Mouse (Mus musculus) hindbrain, embryonic 13.5 days (tissue): ENCODE measurements at regions not wholly inside any gene's neighbourhood (a gene's known extent, or its start where the extent isn't known, plus 50 kb on each side); places are given as distances from the start of the nearest gene placed in this dataset.

Experiments used
- ATAC-seq: fragments of 200-750 bp; cut with Nextera tagmentation; 2 replicates; pipeline ENCODE4 v1.8.0; 2017; ENCODE audit warnings: moderate TSS enrichment; ENCODE audit not compliant: low FRiP score
- H3K27ac ChIP-seq: fragments of 300-500 bp; sonication (generic); 2 replicates; pipeline ENCODE4 v1.5.1; 2015; ENCODE audit warnings: inconsistent platforms, mild to moderate bottlenecking, moderate library complexity
- H3K27me3 ChIP-seq: fragments of 300-500 bp; sonication (generic); 2 replicates; pipeline ENCODE4 v1.6.1; 2015; ENCODE audit warnings: mild to moderate bottlenecking, inconsistent platforms
- H3K36me3 ChIP-seq: fragments of 300-500 bp; sonication (generic); 2 replicates; pipeline ENCODE4 v1.6.1; 2015; ENCODE audit warnings: mild to moderate bottlenecking, inconsistent platforms
- H3K4me1 ChIP-seq: fragments of 300-500 bp; sonication (generic); replicated peaks from 2 replicates; pipeline ENCODE4 v1.6.1; 2015; ENCODE audit warnings: inconsistent platforms
- H3K4me2 ChIP-seq: fragments of 300-500 bp; sonication (generic); 2 replicates; pipeline ENCODE4 v1.6.1; 2015; ENCODE audit warnings: inconsistent platforms, mild to moderate bottlenecking, moderate library complexity
- H3K4me3 ChIP-seq: fragments of 300-500 bp; sonication (generic); 2 replicates; pipeline ENCODE4 v1.5.1; 2015; ENCODE audit warnings: mild to moderate bottlenecking, inconsistent platforms
- H3K9ac ChIP-seq: fragments of 300-500 bp; sonication (generic); 2 replicates; pipeline ENCODE4 v1.6.1; 2015; ENCODE audit warnings: mild to moderate bottlenecking, inconsistent platforms
- H3K9me3 ChIP-seq: fragments of 300-500 bp; sonication (generic); 2 replicates; pipeline ENCODE4 v1.6.1; 2016; ENCODE audit warnings: inconsistent platforms
- WGBS: fragments of 180-500 bp; shearing (Covaris S2); methylation state at CpG from one replicate; pipeline ENCODE4 v1.1.7; 2015; 5-methylcytosine and 5-hydroxymethylcytosine counted together

DNA sequence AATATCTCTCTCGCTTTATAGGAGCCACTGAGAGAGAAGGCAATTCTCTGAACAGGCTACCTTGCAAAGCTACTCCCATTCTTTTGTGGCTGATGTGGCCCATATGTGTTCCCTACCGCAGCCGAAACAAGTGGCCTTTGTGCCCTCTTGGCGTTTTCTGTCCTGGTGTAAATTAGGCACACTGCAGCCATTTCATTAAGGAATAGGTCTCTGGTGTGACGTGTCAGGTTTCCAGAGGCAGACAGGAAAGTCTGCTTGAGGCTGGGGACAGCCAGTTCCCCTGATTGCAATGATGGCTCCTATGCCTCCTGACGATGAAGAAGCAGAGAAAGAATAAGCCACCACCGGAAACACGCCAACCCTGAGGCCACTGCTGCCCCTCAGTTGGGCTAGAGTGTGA is 59.3 kb upstream of the Bcor start:
- WGBS, result 55% methylated on average over 8 of the region's 8 CpGs
- no peak overlapping the region for H3K4me2 ChIP-seq
- no peaks in the 10 kb centered on the region for H3K36me3 ChIP-seq
- no peak overlapping the region for H3K9ac ChIP-seq
- H3K27ac ChIP-seq, result no peak overlapping the region
- no peak for ATAC-seq
- no peaks in the 10 kb centered on the region for H3K9me3 ChIP-seq
- no peak overlapping the region for H3K4me3 ChIP-seq
- peaks cover 3% of the 10 kb centered on the region; the same call in 1 of the 2 replicates for H3K27me3 ChIP-seq
- H3K4me1 ChIP-seq, result no peaks in the 10 kb centered on the region; the same call in 1 of the 2 replicates

DNA sequence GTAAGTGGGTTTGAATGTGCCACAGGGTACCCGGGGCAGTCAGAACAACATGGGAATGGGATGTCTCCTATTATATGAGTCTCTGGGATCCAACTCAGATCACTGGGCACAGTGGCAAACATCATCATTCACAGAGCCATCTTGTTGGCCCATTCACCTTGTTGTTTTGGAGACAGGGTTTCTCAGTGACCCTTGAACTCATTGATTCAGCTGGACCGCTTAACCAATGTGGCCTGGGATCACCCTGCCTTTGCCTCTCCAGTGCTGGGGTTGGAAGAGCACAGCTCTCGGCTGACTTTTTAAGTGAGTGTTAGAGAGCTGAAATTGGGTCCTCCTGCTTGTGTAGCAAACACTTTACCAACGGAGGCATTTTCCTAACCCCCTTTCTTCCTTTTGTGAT is 64.2 kb upstream of the Bcor start:
- ATAC-seq, result no peak
- WGBS, result 64% methylated on average over 4 of the region's 4 CpGs
- peaks cover 13% of the 10 kb centered on the region; the same call in 1 of the 2 replicates for H3K4me1 ChIP-seq
- H3K4me3 ChIP-seq, result no peak overlapping the region
- no peak overlapping the region for H3K4me2 ChIP-seq
- no peaks in the 10 kb centered on the region for H3K9me3 ChIP-seq
- H3K36me3 ChIP-seq, result no peaks in the 10 kb centered on the region
- no peak overlapping the region for H3K9ac ChIP-seq
- H3K27me3 ChIP-seq, result peaks cover 9% of the 10 kb centered on the region; the same call in 1 of the 2 replicates
- H3K27ac ChIP-seq, result no peak overlapping the region

DNA sequence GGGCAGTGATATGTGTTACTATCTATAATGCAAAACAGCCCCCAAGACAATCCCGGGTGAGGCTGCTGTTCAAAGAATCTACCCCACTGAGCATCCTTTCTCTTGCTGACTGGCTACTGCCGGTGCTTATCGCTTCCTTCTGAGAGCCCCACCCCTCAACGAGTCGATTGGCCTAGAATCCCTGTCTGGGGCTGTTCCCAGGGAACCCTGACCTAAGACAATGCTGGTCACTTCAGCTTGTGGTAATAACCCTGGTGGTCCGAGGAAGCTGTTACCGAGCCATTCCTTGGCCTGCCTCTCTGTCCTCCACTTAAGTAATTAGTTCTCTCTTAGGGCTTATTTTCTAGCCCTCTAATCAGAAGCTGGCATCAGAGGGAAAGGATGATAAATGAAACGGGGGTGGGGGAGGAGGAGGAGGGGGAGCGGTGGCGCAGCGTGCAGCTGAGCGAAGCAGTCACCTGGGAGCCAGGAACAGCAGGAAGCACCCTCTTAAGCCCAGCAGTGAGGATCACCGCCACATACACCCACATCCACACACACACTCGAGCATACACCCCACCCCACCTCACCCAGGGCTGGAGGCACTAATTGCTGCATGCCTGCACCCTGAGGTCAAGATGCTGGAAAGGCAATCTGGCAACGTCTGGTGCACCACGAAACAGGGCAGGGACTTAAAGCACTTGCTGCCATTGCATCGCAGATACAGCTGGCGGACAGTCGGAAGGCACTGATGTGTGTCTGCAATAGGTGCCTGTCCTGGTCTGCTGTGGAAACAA is 65.1 kb upstream of the Bcor start:
- WGBS, result 15% methylated on average over 19 of the region's 19 CpGs
- ATAC-seq, result peak; percentile 83
- H3K9ac ChIP-seq, result peak overlapping the region; percentile 51; the same call in 1 of the 2 replicates
- no peaks in the 10 kb centered on the region for H3K9me3 ChIP-seq
- H3K36me3 ChIP-seq, result no peaks in the 10 kb centered on the region
- peak overlapping the region; percentile 44 for H3K4me2 ChIP-seq
- 0 out of 2 replicates have a peak, but pooled peaks cover 6% of the 10 kb centered on the region for H3K27me3 ChIP-seq
- peaks cover 13% of the 10 kb centered on the region; the same call in 1 of the 2 replicates for H3K4me1 ChIP-seq
- H3K4me3 ChIP-seq, result peak overlapping the region; percentile 17; the same call in 1 of the 2 replicates
- peak overlapping the region; percentile 73 for H3K27ac ChIP-seq

DNA sequence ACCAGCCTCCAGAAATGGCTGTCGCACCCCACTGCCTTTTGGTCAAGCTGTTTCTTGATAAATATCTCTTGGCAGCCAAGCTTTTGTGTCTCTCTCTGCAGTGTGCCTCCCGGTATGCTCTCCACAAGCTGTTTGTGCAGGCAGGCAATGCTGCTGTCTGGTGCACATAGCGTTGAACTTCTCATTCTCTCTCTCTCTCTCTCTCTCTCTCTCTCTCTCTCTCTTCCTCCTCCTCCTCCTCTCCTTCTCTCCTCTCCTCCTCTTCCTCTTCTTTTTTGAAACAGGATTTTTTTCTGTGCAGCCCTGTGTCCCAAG is 65.7 kb upstream of the Bcor start:
- Histone ChIP-seq H3K36me3 (no peaks in the 10 kb centered on the region), H3K27me3 (0 out of 2 replicates have a peak, but pooled peaks cover 6% of the 10 kb centered on the region), H3K4me1 (peaks cover 13% of the 10 kb centered on the region; the same call in 1 of the 2 replicates), H3K4me3 (peak overlapping the region; percentile 17; the same call in 1 of the 2 replicates), H3K27ac (peak overlapping the region; percentile 73), H3K9ac (peak overlapping the region; percentile 51; the same call in 1 of the 2 replicates), H3K4me2 (peak overlapping the region; percentile 44), H3K9me3 (no peaks in the 10 kb centered on the region)
- 0 out of 2 replicates have a peak, but pooled peaks have one; percentile 17 for ATAC-seq
- 2% methylated on average over 3 of the region's 3 CpGs for WGBS

DNA sequence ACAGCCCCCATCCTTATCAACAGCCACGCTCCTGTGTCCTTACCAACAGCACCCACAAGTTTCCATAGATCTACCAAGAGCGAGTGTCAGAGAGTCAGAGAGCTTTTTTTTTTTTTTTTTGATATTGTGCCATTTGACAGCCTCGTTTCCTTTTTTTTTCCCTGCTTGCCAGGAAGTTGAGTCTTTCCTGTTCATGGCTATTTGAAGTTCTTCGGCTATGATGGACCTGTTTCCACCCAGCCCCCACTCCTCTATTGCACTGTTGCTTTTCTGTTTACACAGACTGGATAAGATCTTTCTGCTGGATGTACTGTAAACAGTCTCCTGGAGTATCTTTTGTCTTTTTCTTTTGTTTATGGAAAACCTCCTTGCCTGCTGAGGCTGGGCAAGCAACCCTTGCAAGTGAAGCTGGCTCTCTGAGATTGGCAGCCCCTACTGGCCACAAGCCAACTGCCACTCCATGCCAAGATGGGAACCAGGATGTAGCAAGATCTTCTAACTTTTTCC is 80.4 kb upstream of the Bcor start:
- ATAC-seq, result no peak
- H3K27ac ChIP-seq, result no peak overlapping the region
- no peaks in the 10 kb centered on the region for H3K27me3 ChIP-seq
- H3K4me3 ChIP-seq, result no peak overlapping the region
- 56% methylated on average over 4 of the region's 4 CpGs for WGBS
- H3K4me2 ChIP-seq, result no peak overlapping the region
- no peaks in the 10 kb centered on the region for H3K9me3 ChIP-seq
- no peaks in the 10 kb centered on the region for H3K36me3 ChIP-seq
- no peaks in the 10 kb centered on the region for H3K4me1 ChIP-seq
- H3K9ac ChIP-seq, result no peak overlapping the region

DNA sequence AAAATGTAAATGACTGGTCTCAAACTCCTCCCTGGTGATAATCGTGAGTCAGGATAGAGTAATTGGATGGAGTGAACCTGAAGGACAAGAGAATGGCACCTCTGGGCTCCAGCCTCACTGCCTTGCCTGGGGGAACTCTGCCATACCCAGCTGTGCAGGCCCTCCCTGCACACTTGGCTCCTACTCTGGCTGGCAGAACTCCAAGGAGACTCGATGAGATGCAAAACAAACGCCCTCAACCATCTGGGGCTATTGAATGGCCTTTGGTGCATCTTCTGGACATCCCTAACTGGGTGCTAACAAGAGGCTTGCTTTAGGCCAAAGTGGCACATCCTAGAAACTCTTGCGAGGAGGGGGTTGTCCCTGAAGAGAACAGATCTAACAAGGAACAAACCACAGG is 81.6 kb upstream of the Bcor start:
- Histone ChIP-seq H3K4me2 (no peak overlapping the region), H3K9ac (no peak overlapping the region), H3K27ac (no peak overlapping the region), H3K4me3 (no peak overlapping the region), H3K36me3 (no peaks in the 10 kb centered on the region), H3K27me3 (no peaks in the 10 kb centered on the region), H3K4me1 (no peaks in the 10 kb centered on the region), H3K9me3 (no peaks in the 10 kb centered on the region)
- WGBS, result 59% methylated on average over 4 of the region's 4 CpGs
- no peak for ATAC-seq

DNA sequence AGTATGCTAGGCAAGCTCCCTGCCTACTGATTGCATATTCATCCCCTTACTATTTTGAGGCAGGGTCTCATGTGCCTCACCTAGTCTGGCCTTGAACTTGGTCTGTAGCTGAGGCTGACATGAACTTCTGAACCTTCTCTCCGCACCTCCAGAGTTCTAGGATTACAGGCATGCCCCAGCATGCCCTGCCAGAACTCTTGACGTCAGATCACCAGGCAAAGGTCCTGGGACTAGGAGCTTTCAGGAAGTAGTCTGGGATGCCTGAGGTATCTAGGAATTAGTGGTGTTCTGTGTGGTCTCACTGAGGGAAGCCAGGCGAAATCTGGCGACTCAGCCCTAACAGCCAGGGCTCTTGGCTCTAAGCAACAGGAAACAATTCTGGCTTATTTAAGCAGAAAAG is 88.9 kb upstream of the Bcor start:
- H3K4me1 ChIP-seq, result no peaks in the 10 kb centered on the region; the same call in 1 of the 2 replicates

DNA sequence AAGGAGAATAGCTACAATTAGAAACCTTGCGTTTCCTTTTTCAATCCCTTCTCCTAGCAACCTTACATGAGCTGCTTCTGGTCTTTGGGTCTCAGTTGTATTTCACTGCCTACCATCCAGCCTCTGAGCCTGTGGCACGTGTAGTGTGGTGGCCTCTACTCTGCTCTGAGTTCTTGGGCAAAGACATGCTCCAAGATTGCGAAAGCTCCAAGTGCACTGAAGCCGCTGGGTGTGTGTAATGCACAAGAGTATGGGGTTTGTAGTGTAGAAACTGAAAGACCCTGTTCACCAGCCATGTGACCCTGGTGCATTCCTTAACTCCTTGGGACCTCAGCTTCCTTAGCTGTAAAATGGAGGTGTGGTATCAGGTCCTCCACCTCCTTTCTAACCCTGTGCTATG is 89.8 kb upstream of the Bcor start:
- no peak overlapping the region for H3K4me2 ChIP-seq
- WGBS, result 88% methylated on average over 4 of the region's 4 CpGs
- no peaks in the 10 kb centered on the region for H3K9me3 ChIP-seq
- H3K4me1 ChIP-seq, result no peaks in the 10 kb centered on the region; the same call in 1 of the 2 replicates
- H3K27me3 ChIP-seq, result peaks cover 16% of the 10 kb centered on the region; the same call in 1 of the 2 replicates
- H3K4me3 ChIP-seq, result no peak overlapping the region
- no peak for ATAC-seq
- no peaks in the 10 kb centered on the region for H3K36me3 ChIP-seq
- no peak overlapping the region for H3K9ac ChIP-seq
- H3K27ac ChIP-seq, result no peak overlapping the region

More for the DNA sequence above, 88.9 kb upstream of the Bcor start:
- Histone ChIP-seq H3K36me3 (no peaks in the 10 kb centered on the region), H3K27me3 (peaks cover 16% of the 10 kb centered on the region; the same call in 1 of the 2 replicates), H3K9ac (no peak overlapping the region), H3K4me2 (no peak overlapping the region), H3K4me3 (no peak overlapping the region), H3K27ac (no peak overlapping the region), H3K9me3 (no peaks in the 10 kb centered on the region)
- 71% methylated on average over 4 of the region's 4 CpGs for WGBS
- ATAC-seq, result no peak

DNA sequence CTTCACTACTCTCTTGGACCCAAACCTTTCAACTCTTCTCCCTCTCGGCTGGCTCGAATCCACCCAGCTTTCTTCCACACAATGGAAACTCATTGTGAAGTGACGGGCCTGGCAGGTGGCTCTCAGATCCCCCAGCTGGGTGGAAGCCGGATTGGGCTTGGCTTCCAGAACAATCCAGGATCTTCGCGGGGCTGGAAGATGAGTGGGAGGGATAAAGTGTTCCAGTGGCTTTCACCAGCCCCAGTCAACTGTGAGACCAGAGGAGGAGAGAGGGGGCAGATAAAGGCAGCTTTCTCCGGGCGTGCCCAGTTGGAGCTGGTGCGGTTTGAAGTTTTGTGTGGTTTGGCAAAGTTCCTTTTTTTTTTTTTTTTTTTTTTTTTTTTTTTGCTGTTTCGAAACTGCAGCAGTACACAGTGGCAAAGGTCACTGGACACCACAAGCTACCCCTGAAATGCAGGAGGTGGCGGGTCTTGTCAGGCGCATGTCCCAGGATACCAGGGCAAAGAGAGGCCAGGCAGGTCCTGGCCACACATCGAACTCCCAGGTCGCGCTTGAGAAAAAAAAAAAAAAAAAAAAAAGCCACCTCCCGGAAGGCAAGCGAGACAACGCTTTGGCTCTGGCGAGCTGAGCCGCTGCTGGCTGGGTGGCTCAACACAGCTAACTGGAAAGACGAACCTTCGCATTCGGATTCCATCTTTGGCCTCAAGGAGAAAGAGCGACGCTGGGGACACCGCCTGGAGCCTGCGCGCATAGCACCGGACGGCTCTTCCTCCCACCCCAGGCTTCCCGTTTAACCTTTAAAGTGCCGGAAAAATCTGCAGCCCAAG is 91.9 kb upstream of the Bcor start:
- H3K9me3 ChIP-seq, result no peaks in the 10 kb centered on the region
- WGBS, result 11% methylated on average over 31 of the region's 32 CpGs
- H3K36me3 ChIP-seq, result no peaks in the 10 kb centered on the region
- no peaks in the 10 kb centered on the region; the same call in 1 of the 2 replicates for H3K4me1 ChIP-seq
- peak overlapping the region; percentile 56 for H3K4me2 ChIP-seq
- peaks cover 16% of the 10 kb centered on the region; the same call in 1 of the 2 replicates for H3K27me3 ChIP-seq
- peak overlapping the region; percentile 53; the same call in 1 of the 2 replicates for H3K9ac ChIP-seq
- peak overlapping the region; percentile 31 for H3K4me3 ChIP-seq
- ATAC-seq, result peak; percentile 66
- no peak overlapping the region for H3K27ac ChIP-seq

DNA sequence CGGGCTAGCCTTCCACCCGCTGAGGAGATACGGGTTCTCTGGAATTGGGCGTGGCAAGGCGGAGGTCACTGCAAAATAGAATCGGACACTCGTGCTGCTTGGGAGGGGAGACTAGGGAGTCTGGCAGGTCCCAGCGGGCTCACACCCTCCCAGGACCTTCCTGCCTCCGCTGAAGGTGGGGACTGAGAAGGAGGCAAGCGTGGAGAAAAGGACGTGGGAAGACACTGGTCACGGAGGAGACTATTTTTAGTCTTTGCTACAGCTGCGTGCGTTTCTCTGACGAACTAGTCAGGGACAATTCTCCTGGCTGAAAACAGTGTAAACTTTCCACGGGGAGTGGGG is 92.5 kb upstream of the Bcor start:
- peak overlapping the region; percentile 53; the same call in 1 of the 2 replicates for H3K9ac ChIP-seq
- peaks cover 16% of the 10 kb centered on the region; the same call in 1 of the 2 replicates for H3K27me3 ChIP-seq
- 7% methylated on average over 16 of the region's 16 CpGs for WGBS

DNA sequence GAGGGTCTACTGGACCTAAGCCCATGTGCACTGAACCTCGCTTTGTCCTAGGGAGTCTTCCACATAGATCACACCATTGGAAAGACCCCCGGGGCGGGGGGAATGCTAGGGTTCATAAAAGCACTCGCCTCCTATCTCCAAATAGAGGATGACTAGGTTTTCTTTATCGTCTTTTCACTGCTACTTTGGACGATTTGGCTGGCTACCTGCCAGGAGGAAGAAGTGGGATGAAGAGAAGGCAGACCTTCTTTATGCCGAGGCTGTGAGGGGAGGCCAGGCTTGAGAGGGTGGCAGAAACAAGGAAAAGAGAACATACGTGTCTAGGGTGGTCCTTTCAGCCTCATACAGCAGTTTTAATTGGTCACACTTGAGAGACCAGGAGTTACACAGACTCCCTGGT is 96.6 kb upstream of the Bcor start:
- Histone ChIP-seq H3K27ac (no peak overlapping the region), H3K27me3 (0 out of 2 replicates have a peak, but pooled peaks cover 4% of the 10 kb centered on the region), H3K4me1 (no peaks in the 10 kb centered on the region; the same call in 1 of the 2 replicates), H3K4me2 (no peak overlapping the region), H3K9ac (no peak overlapping the region), H3K9me3 (no peaks in the 10 kb centered on the region), H3K36me3 (no peaks in the 10 kb centered on the region), H3K4me3 (no peak overlapping the region)
- ATAC-seq, result no peak
- 78% methylated on average over 8 of the region's 8 CpGs for WGBS

More for the DNA sequence above, 92.5 kb upstream of the Bcor start:
- Histone ChIP-seq H3K9me3 (no peaks in the 10 kb centered on the region), H3K4me2 (peak overlapping the region; percentile 56), H3K36me3 (no peaks in the 10 kb centered on the region), H3K4me1 (no peaks in the 10 kb centered on the region; the same call in 1 of the 2 replicates), H3K27ac (no peak overlapping the region), H3K4me3 (peak overlapping the region; percentile 31)
- ATAC-seq, result peak; percentile 57

DNA sequence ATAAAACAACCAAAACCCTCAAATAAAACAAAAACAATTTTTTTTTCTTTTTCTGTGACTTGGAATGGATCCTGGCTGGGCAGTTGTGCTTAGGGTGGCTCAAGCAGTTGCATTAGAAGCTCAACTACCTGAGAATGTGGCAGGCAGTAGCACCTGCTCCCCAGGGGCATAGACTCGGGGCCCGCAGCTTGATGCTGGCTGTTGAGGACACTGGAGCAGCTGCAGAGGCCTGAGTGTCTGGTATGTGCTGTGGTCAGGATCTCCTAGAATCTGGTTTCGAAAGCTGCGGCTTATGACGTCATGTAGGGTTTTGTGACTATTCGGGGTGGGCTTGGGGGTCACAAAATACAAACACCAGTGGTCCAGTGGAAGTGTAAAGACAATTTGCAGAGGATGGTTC is 103.7 kb upstream of the Bcor start:
- Histone ChIP-seq H3K36me3 (no peaks in the 10 kb centered on the region), H3K27me3 (no peaks in the 10 kb centered on the region), H3K4me3 (no peak overlapping the region), H3K4me2 (no peak overlapping the region), H3K9me3 (no peaks in the 10 kb centered on the region), H3K4me1 (no peaks in the 10 kb centered on the region), H3K27ac (no peak overlapping the region), H3K9ac (no peak overlapping the region)
- WGBS, result 79% methylated on average over 6 of the region's 6 CpGs
- ATAC-seq, result no peak
